Mouse (Mus musculus): ENCODE measurements around the gene Hpn. TPM values are rescaled to one million over a fixed set of nuclear protein-coding genes. Genes with fewer than 3 reads are reported as not detected.

Hpn gene
- polyA plus RNA-seq, 1 experiment from 2014 or later: 0.25 TPM

DNA sequence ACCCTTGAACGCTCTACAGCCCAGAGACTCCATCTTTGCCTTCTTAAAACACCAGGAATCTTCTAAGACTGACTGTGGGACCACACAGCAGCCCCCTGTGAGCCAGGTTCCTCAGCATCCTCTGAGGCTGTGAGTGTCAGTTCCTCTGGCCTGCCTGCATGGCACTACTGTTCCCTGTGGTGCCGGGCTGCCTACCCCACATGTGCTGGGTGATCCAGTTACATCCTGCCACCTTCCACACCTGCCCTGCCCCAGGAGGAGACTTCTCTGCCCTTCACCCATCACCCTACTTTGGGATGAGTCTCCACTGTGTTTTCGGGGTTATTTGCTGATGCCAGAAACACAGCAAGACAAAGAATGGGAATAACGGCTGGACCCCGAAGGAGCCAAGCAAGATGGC, 4.5 kb upstream of the Hpn start:
- 86% methylated on average over 5 of the region's 5 CpGs for WGBS
- Histone ChIP-seq H3K4me2 (no peak overlapping the region), H3K9ac (no peak overlapping the region), H3K36me3 (no peaks in the 10 kb centered on the region), H3K4me3 (no peak overlapping the region), H3K27ac (replicated peaks) (no peak overlapping the region), H3K27me3 (peaks cover 11% of the 10 kb centered on the region), H3K9me3 (no peaks in the 10 kb centered on the region), H3K4me1 (replicated peaks) (0 out of 2 replicates have a peak, but pooled peaks cover 8% of the 10 kb centered on the region)
- ATAC-seq (ENCODE audit: low read depth): no peak

DNA sequence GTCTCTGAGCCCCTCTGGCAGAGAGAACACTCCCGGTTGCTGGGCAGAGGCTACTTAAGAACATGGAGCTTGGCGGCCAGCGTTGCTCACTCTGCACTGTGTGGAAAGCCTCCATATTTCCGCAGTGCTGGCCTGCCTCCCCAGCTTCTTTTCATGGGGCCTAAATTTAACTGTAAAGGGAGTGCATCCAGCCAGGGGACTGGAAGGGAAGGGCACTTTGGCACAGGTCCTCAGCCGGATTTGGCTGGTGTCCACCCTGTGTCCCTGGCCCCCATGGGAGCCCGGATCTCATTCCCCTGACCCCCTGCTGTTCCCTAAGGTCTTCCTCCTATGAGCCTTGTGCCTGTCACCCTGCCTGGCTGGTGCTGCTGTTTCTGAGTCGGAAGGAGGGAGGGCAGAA, 3.4 kb upstream of the Hpn start:
- Histone ChIP-seq H3K9me3 (no peaks in the 10 kb centered on the region), H3K9ac (no peak overlapping the region), H3K4me3 (no peak overlapping the region), H3K27me3 (peaks cover 7% of the 10 kb centered on the region; the same call in 1 of the 2 replicates), H3K4me1 (replicated peaks) (0 out of 2 replicates have a peak, but pooled peaks cover 8% of the 10 kb centered on the region), H3K36me3 (no peaks in the 10 kb centered on the region), H3K27ac (replicated peaks) (no peak overlapping the region), H3K4me2 (no peak overlapping the region)
- no peak for ATAC-seq (ENCODE audit: low read depth)
- 77% methylated on average over 7 of the region's 7 CpGs for WGBS

DNA sequence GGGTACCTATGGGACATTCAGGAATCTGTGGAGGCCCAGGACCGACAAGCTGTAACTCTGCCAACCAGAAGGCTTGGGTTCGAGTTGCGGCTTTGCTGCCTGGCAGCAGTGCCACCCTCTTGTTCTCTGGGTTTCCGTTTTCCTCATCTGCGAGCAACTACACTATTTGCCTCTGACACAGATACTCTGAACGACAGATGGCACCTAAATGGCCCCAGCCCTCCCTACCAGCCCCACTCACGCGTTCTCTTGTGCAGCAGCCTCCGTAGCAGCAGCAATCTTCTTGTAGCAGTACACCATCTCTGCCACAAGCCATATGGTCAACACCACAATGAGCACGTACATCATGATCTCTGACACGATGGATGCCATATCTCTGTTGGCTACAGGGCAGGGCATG, 2.4 kb upstream of the Hpn start:
- Histone ChIP-seq H3K36me3 (no peaks in the 10 kb centered on the region), H3K9ac (no peak overlapping the region), H3K4me2 (no peak overlapping the region), H3K27me3 (peaks cover 7% of the 10 kb centered on the region; the same call in 1 of the 2 replicates), H3K27ac (replicated peaks) (no peak overlapping the region), H3K4me1 (replicated peaks) (0 out of 2 replicates have a peak, but pooled peaks cover 8% of the 10 kb centered on the region), H3K9me3 (no peaks in the 10 kb centered on the region), H3K4me3 (no peak overlapping the region)
- ATAC-seq (ENCODE audit: low read depth): no peak
- WGBS: 78% methylated on average over 11 of the region's 11 CpGs

DNA sequence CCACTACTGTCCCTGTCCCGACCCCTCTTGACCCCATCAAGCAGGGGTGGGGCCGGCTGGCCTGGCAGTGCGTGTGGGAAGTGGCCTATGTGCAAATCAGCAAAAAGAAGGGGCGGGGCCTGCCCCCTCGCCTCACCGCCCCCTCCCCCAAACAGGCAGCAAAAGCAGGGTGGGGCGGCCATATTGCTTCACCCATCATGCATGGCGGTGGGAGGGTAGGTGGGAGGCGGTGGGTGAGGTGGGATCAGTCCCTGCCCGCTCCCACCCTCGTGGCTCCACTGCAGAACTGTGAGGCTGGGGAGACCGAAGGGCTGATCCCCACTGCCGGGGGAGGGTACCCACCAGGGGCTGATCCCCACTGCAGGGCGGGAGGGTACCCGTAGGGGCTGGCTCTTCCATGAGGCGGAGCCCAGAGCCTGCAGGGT, 1.6 kb upstream of the Hpn start:
- WGBS: 39% methylated on average over 16 of the region's 16 CpGs
- no peaks in the 10 kb centered on the region for H3K36me3 ChIP-seq
- no peaks in the 10 kb centered on the region for H3K9me3 ChIP-seq
- H3K9ac ChIP-seq: no peak overlapping the region
- H3K27me3 ChIP-seq: peaks cover 7% of the 10 kb centered on the region; the same call in 1 of the 2 replicates
- H3K27ac ChIP-seq (replicated peaks): no peak overlapping the region
- no peak overlapping the region for H3K4me3 ChIP-seq
- no peak for ATAC-seq (ENCODE audit: low read depth)
- H3K4me1 ChIP-seq (replicated peaks): 0 out of 2 replicates have a peak, but pooled peaks cover 8% of the 10 kb centered on the region
- no peak overlapping the region for H3K4me2 ChIP-seq

DNA sequence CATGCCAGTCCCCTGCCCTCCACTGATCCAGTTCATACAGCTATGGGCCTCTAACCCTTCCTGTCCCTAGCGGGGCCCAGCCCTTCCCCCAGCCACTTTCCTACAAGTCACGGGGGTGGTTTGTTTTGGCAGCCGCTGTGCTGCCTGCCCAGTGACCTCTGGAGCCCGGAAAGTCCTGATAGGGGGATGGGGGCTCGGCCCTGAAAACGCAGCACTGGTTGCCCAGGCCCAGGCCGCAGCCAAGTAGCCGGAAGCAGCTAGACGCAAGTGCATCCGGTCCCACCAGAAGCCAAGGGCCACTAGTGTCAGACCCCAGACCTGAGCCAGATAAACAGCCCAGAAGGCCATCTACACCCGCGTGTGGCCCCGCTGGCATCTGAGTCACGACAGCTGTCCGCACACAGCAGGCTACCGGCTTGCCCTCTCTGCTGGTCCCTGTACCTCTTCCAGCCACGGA, 525 bp upstream of the Hpn start:
- Histone ChIP-seq H3K9ac (no peak overlapping the region), H3K4me3 (no peak overlapping the region), H3K9me3 (no peaks in the 10 kb centered on the region), H3K4me2 (no peak overlapping the region), H3K36me3 (no peaks in the 10 kb centered on the region), H3K4me1 (replicated peaks) (0 out of 2 replicates have a peak, but pooled peaks cover 8% of the 10 kb centered on the region), H3K27me3 (peaks cover 7% of the 10 kb centered on the region; the same call in 1 of the 2 replicates), H3K27ac (replicated peaks) (no peak overlapping the region)
- 31% methylated on average over 17 of the region's 17 CpGs for WGBS
- ATAC-seq (ENCODE audit: low read depth): no peak

DNA sequence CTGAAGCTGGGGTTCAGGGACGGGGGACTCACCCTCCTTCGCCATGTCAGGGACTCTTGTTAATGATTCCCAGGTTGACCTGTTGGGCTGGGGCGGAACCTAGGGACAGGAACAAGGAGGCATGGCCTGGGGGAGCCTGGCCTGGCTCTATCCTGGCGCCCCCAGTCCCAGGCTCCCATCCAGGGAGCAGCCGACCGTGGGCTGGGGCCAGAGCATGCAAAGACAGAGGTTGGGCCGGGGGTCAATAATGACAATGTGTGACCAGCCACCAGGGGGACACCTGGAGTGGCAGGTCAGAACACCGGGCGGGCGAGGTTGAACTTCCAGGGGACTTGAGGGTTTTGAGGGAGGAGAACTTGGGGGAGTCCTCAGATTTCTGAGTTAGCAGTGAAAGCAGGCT, 444 bp downstream of the Hpn start:
- no peak overlapping the region for H3K4me3 ChIP-seq
- H3K9ac ChIP-seq: no peak overlapping the region
- H3K36me3 ChIP-seq: no peaks in the 10 kb centered on the region
- 0 out of 2 replicates have a peak, but pooled peaks cover 8% of the 10 kb centered on the region for H3K4me1 ChIP-seq (replicated peaks)
- H3K27me3 ChIP-seq: peaks cover 7% of the 10 kb centered on the region; the same call in 1 of the 2 replicates
- H3K4me2 ChIP-seq: no peak overlapping the region
- no peaks in the 10 kb centered on the region for H3K9me3 ChIP-seq
- H3K27ac ChIP-seq (replicated peaks): no peak overlapping the region
- 58% methylated on average over 10 of the region's 10 CpGs for WGBS
- no peak for ATAC-seq (ENCODE audit: low read depth)

DNA sequence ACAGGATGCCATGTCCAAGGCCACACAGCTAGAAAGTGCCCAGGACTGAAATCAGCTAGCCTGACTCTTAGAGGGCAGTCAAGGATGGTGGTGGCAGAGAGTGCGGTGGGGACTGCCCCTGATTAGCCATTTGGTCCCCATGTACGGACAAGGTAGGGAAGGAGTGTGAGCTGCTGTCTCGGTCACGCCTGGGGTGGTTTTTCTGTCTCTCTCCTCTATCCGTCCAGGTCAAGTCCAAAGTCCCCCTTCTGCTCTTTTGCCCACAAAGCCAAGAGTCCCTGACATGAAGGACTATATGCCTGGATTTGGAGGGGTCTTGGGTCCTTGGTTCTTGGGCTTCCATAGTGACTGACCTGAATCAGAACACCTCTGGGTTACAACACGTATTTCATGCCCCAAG, 1.3 kb downstream of the Hpn start:
- Histone ChIP-seq H3K9me3 (no peaks in the 10 kb centered on the region), H3K36me3 (no peaks in the 10 kb centered on the region), H3K27ac (replicated peaks) (no peak overlapping the region), H3K27me3 (peaks cover 7% of the 10 kb centered on the region; the same call in 1 of the 2 replicates), H3K4me2 (no peak overlapping the region), H3K4me1 (replicated peaks) (peaks cover 8% of the 10 kb centered on the region; the same call in 1 of the 2 replicates), H3K9ac (no peak overlapping the region), H3K4me3 (no peak overlapping the region)
- WGBS: 82% methylated on average over 6 of the region's 6 CpGs
- ATAC-seq (ENCODE audit: low read depth): no peak

DNA sequence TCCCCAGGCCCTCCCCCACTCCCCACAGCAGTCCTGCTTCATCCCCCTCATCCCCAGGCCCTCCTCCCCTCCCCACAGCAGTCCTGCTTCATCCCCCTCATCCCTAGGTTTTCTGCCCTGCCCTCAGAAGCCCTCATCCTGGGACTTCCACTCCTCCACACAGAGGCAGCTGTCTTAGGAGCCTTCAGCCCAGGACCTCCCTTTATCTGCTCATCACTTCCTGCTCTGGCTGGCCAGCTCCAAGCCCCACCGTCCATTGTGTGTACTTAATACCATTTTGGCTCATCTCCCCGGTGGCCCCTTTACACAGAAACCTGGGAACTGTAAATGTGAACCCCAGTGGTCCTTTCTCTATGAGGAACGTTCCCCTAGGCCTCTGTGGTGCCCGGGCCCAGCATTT, 3.1 kb downstream of the Hpn start:
- Histone ChIP-seq H3K36me3 (no peaks in the 10 kb centered on the region), H3K4me1 (replicated peaks) (peaks cover 8% of the 10 kb centered on the region; the same call in 1 of the 2 replicates), H3K4me2 (no peak overlapping the region), H3K4me3 (no peak overlapping the region), H3K9ac (no peak overlapping the region), H3K9me3 (no peaks in the 10 kb centered on the region), H3K27me3 (peaks cover 7% of the 10 kb centered on the region; the same call in 1 of the 2 replicates), H3K27ac (replicated peaks) (no peak overlapping the region)
- WGBS: 59% methylated on average over 4 of the region's 4 CpGs
- no peak for ATAC-seq (ENCODE audit: low read depth)

DNA sequence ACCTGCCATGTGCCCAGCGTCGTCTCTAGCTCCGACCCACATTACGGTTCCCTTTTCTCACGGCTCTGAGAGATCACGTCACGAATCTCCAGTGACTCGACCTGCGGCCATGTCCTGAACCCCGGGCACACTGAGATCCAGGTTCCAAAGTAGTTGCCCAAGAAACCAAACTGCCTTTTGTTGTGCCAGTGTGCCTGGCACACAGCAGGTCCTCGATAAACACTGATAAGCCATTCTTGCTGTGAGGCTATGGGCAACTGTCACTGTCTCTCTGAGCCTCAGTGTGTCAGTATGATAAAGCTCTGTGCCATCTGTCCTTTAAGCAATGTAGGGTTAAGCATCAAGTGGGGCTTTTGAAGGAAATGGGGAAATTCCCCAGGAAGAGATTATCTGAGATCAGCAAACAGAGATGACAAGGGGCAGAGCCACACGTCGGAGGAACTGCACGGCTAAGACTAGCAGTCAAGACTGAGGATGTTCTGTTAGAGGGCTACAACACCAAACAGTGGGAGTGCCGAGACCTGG, 4.2 kb downstream of the Hpn start:
- H3K4me1 ChIP-seq (replicated peaks): peaks cover 8% of the 10 kb centered on the region; the same call in 1 of the 2 replicates
- no peaks in the 10 kb centered on the region for H3K9me3 ChIP-seq
- peaks cover 7% of the 10 kb centered on the region; the same call in 1 of the 2 replicates for H3K27me3 ChIP-seq
- no peak overlapping the region for H3K4me2 ChIP-seq
- H3K4me3 ChIP-seq: no peak overlapping the region
- no peak overlapping the region for H3K9ac ChIP-seq
- no peaks in the 10 kb centered on the region for H3K36me3 ChIP-seq
- no peak for ATAC-seq (ENCODE audit: low read depth)
- 90% methylated on average over 15 of the region's 15 CpGs for WGBS
- no peak overlapping the region for H3K27ac ChIP-seq (replicated peaks)

DNA sequence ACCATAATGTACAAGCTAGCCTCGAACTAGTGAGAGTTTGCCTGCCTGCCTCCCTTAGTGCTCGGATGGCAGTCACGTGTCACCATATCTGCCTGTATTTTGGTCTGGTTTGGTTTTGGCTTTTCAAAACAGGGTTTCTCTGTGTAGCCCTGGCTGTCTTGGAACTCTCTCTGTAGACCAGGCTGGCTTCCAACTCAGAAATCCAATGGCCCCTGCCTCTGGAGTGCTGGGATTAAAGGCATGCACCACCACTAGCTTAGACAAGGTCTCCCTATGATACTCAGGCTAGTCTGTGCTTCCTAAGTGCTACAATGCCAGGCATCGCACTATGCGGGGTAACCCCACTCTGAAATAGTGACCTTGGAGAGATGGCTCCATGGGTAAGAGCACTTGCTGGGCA, 5.3 kb downstream of the Hpn start:
- Histone ChIP-seq H3K4me1 (replicated peaks) (no peaks in the 10 kb centered on the region; the same call in 1 of the 2 replicates), H3K4me3 (no peak overlapping the region), H3K9ac (no peak overlapping the region), H3K36me3 (no peaks in the 10 kb centered on the region), H3K4me2 (no peak overlapping the region), H3K9me3 (no peaks in the 10 kb centered on the region), H3K27ac (replicated peaks) (no peak overlapping the region), H3K27me3 (no peaks in the 10 kb centered on the region)
- 89% methylated on average over 5 of the region's 5 CpGs for WGBS
- ATAC-seq (ENCODE audit: low read depth): no peak

DNA sequence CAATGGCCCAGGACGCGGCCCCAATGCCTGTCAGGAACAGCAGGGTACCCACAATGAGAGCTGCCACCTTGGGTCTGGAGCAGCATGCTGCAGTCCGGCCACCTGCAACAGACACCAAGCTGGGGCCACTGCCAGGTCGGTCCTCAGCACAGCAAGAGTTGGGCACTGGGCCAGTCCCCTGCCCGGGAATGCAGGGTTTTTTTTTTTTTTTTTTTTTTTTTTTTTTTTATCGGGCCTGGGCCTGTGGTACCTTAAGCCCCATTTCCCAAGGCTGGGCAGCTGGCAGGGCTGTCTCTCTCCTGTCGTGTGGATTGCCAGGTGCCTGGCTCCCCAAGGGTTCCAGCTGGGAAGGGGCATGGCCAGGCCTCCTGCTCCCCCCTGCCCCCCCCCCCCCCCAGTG, 6.0 kb downstream of the Hpn start:
- 34% methylated on average over 7 of the region's 7 CpGs for WGBS
- H3K27me3 ChIP-seq: no peaks in the 10 kb centered on the region
- H3K27ac ChIP-seq (replicated peaks): no peak overlapping the region
- no peak overlapping the region for H3K4me3 ChIP-seq
- no peaks in the 10 kb centered on the region; the same call in 1 of the 2 replicates for H3K4me1 ChIP-seq (replicated peaks)
- H3K9ac ChIP-seq: no peak overlapping the region
- ATAC-seq (ENCODE audit: low read depth): no peak
- H3K4me2 ChIP-seq: no peak overlapping the region
- no peaks in the 10 kb centered on the region for H3K9me3 ChIP-seq
- H3K36me3 ChIP-seq: no peaks in the 10 kb centered on the region

DNA sequence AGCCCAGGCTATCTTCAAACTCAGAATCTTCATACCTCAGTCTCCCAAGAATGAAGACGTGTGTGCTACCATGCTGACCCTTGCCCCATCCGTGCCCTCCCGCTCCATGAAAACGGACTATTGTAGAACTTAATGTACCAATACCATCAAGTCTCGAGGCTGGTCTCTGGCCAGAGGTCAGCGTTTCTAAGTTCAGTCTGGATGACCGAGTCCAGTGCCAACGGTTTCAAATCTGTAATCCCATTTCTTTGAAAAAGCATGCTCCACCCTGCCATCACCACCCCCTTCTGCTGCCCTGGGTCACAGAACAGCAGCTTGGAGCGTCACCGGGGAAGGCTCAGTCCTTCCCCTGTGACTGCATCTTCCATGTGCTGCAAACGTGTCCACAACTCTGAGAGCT, 7.3 kb downstream of the Hpn start:
- Histone ChIP-seq H3K27me3 (no peaks in the 10 kb centered on the region), H3K36me3 (no peaks in the 10 kb centered on the region), H3K4me3 (no peak overlapping the region), H3K27ac (replicated peaks) (no peak overlapping the region), H3K4me1 (replicated peaks) (no peaks in the 10 kb centered on the region; the same call in 1 of the 2 replicates), H3K4me2 (no peak overlapping the region), H3K9me3 (no peaks in the 10 kb centered on the region), H3K9ac (no peak overlapping the region)
- ATAC-seq (ENCODE audit: low read depth): no peak
- 90% methylated on average over 11 of the region's 11 CpGs for WGBS

DNA sequence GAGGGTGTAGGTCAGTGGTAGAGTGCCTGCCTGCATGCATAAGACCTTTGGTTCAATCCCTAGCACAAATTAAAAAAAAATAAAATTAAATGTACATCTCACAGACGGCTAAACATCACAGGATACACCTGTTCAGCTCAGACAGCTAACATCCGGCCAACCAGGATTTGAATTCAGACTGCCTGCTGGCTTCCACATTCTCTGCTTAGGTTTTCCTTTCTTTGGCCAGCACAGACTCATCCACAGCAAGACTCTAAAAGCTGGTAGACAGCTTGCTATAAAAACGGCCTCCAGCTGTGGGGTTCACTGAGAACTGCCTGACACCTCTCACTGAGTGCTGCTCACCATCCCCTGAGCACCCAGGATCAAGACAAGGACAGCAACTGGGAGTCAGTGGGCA, 8.9 kb downstream of the Hpn start:
- no peak for ATAC-seq (ENCODE audit: low read depth)
- H3K9ac ChIP-seq: no peak overlapping the region
- H3K27ac ChIP-seq (replicated peaks): no peak overlapping the region
- WGBS: 57% methylated on average over 3 of the region's 3 CpGs
- H3K9me3 ChIP-seq: no peaks in the 10 kb centered on the region
- no peak overlapping the region for H3K4me3 ChIP-seq
- no peak overlapping the region for H3K4me2 ChIP-seq
- H3K4me1 ChIP-seq (replicated peaks): no peaks in the 10 kb centered on the region; the same call in 1 of the 2 replicates
- H3K27me3 ChIP-seq: no peaks in the 10 kb centered on the region
- no peaks in the 10 kb centered on the region for H3K36me3 ChIP-seq
